Mouse (Mus musculus) limb, embryonic 11.5 days (tissue): Measurements from ENCODE around the gene Eif5a. TPM values are rescaled to one million over a fixed set of nuclear protein-coding genes. Genes with fewer than 3 reads are reported as not detected.

ENCODE experiments used
- ATAC-seq: fragments of 200-750 bp; cut with Nextera tagmentation; 2 replicates; pipeline ENCODE4 v1.8.0; 2017; ENCODE audit warnings: low read depth; ENCODE audit not compliant: insufficient number of reproducible peaks, low FRiP score, low TSS enrichment
- DNase-seq: peaks from one replicate; pipeline ENCODE4 v3.0.0-alpha.2; 2015; ENCODE audit warnings: low spot score
- H3K27ac ChIP-seq: fragments of 300-500 bp; sonication (generic); replicated peaks from 2 replicates; pipeline ENCODE4 v1.5.1; 2014; ENCODE audit warnings: low read depth, mild to moderate bottlenecking, low read length
- H3K27me3 ChIP-seq: fragments of 300-500 bp; sonication (generic); 2 replicates; pipeline ENCODE4 v1.6.1; 2014; ENCODE audit warnings: mild to moderate bottlenecking, low read length, mixed read lengths; ENCODE audit not compliant: control insufficient read depth, insufficient read depth
- H3K36me3 ChIP-seq: fragments of 300-500 bp; sonication (generic); 2 replicates; pipeline ENCODE4 v1.6.1; 2014; ENCODE audit warnings: mild to moderate bottlenecking, low read length, moderate library complexity, mixed read lengths; ENCODE audit not compliant: control insufficient read depth, insufficient read depth
- H3K4me1 ChIP-seq: fragments of 300-500 bp; sonication (generic); 2 replicates; pipeline ENCODE4 v1.6.1; 2014; ENCODE audit warnings: low read length, mixed read lengths; ENCODE audit not compliant: control insufficient read depth, insufficient read depth
- H3K4me2 ChIP-seq: fragments of 300-500 bp; sonication (generic); 2 replicates; pipeline ENCODE4 v1.6.1; 2014; ENCODE audit warnings: low read depth, mild to moderate bottlenecking, moderate library complexity; ENCODE audit not compliant: severe bottlenecking
- H3K4me3 ChIP-seq: fragments of 300-500 bp; sonication (generic); 2 replicates; pipeline ENCODE4 v1.5.1; 2014; ENCODE audit warnings: low read depth, low read length
- H3K9ac ChIP-seq: fragments of 300-500 bp; sonication (generic); 2 replicates; pipeline ENCODE4 v1.6.1; 2014; ENCODE audit warnings: mild to moderate bottlenecking, low read length
- H3K9me3 ChIP-seq: fragments of 300-500 bp; sonication (generic); 2 replicates; pipeline ENCODE4 v1.6.1; 2016; ENCODE audit warnings: low read length; ENCODE audit not compliant: control insufficient read depth
- WGBS: fragments of 180-500 bp; shearing (Covaris S2); extraction: QIAGEN DNeasy Blood & Tissue Kit; methylation state at CpG from one replicate; pipeline ENCODE4 v1.1.7; 2014; 5-methylcytosine and 5-hydroxymethylcytosine counted together
- polyA plus RNA-seq: library from polyadenylated mRNA; unstranded; fragments of >200 nt; fragmentation: Nextera tagmentation; extraction: Ambion mirVana; gene quantifications from 2 replicates; pipeline ENCODE4 v1.2.1, GENCODE M21; 2014

Eif5a gene
- polyA plus RNA-seq, 1 experiment from 2014 or later, result 2,370 TPM

GRCm38 (mm10) chr11:69883066-69883465, 38.7 kb downstream of the Eif5a start:
- ATAC-seq, result no peak
- Histone ChIP-seq H3K4me3 (no peak overlapping the region), H3K27ac (no peak overlapping the region), H3K4me2 (no peak overlapping the region), H3K4me1 (peaks cover 12% of the 10 kb centered on the region), H3K9ac (no peak overlapping the region), H3K9me3 (no peaks in the 10 kb centered on the region), H3K36me3 (no peaks in the 10 kb centered on the region), H3K27me3 (no peaks in the 10 kb centered on the region)
- 60% methylated on average over 4 of the region's 4 CpGs for WGBS
- peak; percentile 57 for DNase-seq

GRCm38 (mm10) chr11:69881787-69882670, 39.7 kb downstream of the Eif5a start:
- WGBS, result 62% methylated on average over 21 of the region's 21 CpGs
- Histone ChIP-seq H3K4me1 (peaks cover 12% of the 10 kb centered on the region), H3K9me3 (no peaks in the 10 kb centered on the region), H3K4me3 (peak overlapping the region; percentile 38), H3K36me3 (no peaks in the 10 kb centered on the region), H3K4me2 (peak overlapping the region; percentile 83), H3K27me3 (no peaks in the 10 kb centered on the region), H3K27ac (no peak overlapping the region), H3K9ac (peak overlapping the region; percentile 32)
- DNase-seq (no peak), ATAC-seq (no peak)

- peak; percentile 86 for DNase-seq
- Histone ChIP-seq H3K27ac (peak within 1 kb of the TSS; percentile 30), H3K27me3 (no peaks in the 10 kb centered on the region), H3K4me3 (peak within 1 kb of the TSS; percentile 38), H3K9ac (peak within 1 kb of the TSS; percentile 32), H3K36me3 (no peaks in the 10 kb centered on the region), H3K9me3 (no peaks in the 10 kb centered on the region), H3K4me2 (peak within 1 kb of the TSS; percentile 83), H3K4me1 (peaks cover 12% of the 10 kb centered on the region)
- under 1% methylated on average over 44 of the region's 46 CpGs for WGBS
- ATAC-seq, result peak; percentile 83
Measured at GRCm38 (mm10) chr11:69880853-69881603, 40.7 kb downstream of the Eif5a start, which contains the start of gene Kctd11. Gene Kctd11, minus strand, starts transcription at chr11:69881406.

GRCm38 (mm10) chr11:69880506-69880852, 41.3 kb downstream of the Eif5a start:
- peak overlapping the region; percentile 32 for H3K9ac ChIP-seq
- no peaks in the 10 kb centered on the region for H3K27me3 ChIP-seq
- H3K4me3 ChIP-seq, result peak overlapping the region; percentile 38
- peak overlapping the region; percentile 30 for H3K27ac ChIP-seq
- DNase-seq (peak; percentile 83), ATAC-seq (peak; percentile 46)
- H3K9me3 ChIP-seq, result no peaks in the 10 kb centered on the region
- WGBS, result under 1% methylated on average over 18 of the region's 18 CpGs
- peak overlapping the region; percentile 83 for H3K4me2 ChIP-seq
- H3K4me1 ChIP-seq, result peaks cover 12% of the 10 kb centered on the region
- H3K36me3 ChIP-seq, result no peaks in the 10 kb centered on the region

- Histone ChIP-seq H3K9ac (peak overlapping the region; percentile 32; the same call in 1 of the 2 replicates), H3K27me3 (no peaks in the 10 kb centered on the region), H3K9me3 (no peaks in the 10 kb centered on the region), H3K4me3 (peak overlapping the region; percentile 38), H3K27ac (no peak overlapping the region), H3K4me1 (peaks cover 12% of the 10 kb centered on the region), H3K4me2 (peak overlapping the region; percentile 83), H3K36me3 (no peaks in the 10 kb centered on the region)
- 54% methylated on average over 15 of the region's 15 CpGs for WGBS
- DNase-seq, result no peak
- ATAC-seq, result no peak
Measured at GRCm38 (mm10) chr11:69879711-69880110, 42.0 kb downstream of the Eif5a start.

- H3K27me3 ChIP-seq, result no peaks in the 10 kb centered on the region
- H3K4me3 ChIP-seq, result no peak overlapping the region; the same call in 1 of the 2 replicates
- H3K36me3 ChIP-seq, result no peaks in the 10 kb centered on the region
- no peak for ATAC-seq
- no peak overlapping the region for H3K27ac ChIP-seq
- H3K4me1 ChIP-seq, result peaks cover 12% of the 10 kb centered on the region
- 93% methylated on average over 6 of the region's 6 CpGs for WGBS
- no peak for DNase-seq
- peak overlapping the region; percentile 83; the same call in 1 of the 2 replicates for H3K4me2 ChIP-seq
- H3K9ac ChIP-seq, result no peak overlapping the region
- no peaks in the 10 kb centered on the region for H3K9me3 ChIP-seq
Measured at GRCm38 (mm10) chr11:69878952-69879351, 42.8 kb downstream of the Eif5a start.

GRCm38 (mm10) chr11:69878399-69878798, 43.4 kb downstream of the Eif5a start:
- H3K4me2 ChIP-seq, result 0 out of 2 replicates have a peak overlapping the region, but pooled peaks have one; percentile 2
- DNase-seq (no peak), ATAC-seq (no peak)
- H3K4me3 ChIP-seq, result no peak overlapping the region
- no peaks in the 10 kb centered on the region for H3K36me3 ChIP-seq
- H3K27ac ChIP-seq, result no peak overlapping the region
- H3K27me3 ChIP-seq, result no peaks in the 10 kb centered on the region
- H3K4me1 ChIP-seq, result peaks cover 12% of the 10 kb centered on the region
- 80% methylated on average over 3 of the region's 3 CpGs for WGBS
- H3K9ac ChIP-seq, result no peak overlapping the region
- H3K9me3 ChIP-seq, result no peaks in the 10 kb centered on the region

GRCm38 (mm10) chr11:69877878-69878277, 43.9 kb downstream of the Eif5a start, which contains the start of gene Tmem95:
Gene Tmem95, minus strand, starts transcription at chr11:69878018.
- Histone ChIP-seq H3K36me3 (no peaks in the 10 kb centered on the region), H3K9ac (no peak within 1 kb of the TSS), H3K4me3 (no peak within 1 kb of the TSS), H3K4me1 (peaks cover 12% of the 10 kb centered on the region), H3K9me3 (no peaks in the 10 kb centered on the region), H3K27ac (no peak within 1 kb of the TSS), H3K4me2 (peak within 1 kb of the TSS; percentile 26; the same call in 1 of the 2 replicates), H3K27me3 (no peaks in the 10 kb centered on the region)
- ATAC-seq (no peak), DNase-seq (no peak)
- 91% methylated on average over 11 of the region's 11 CpGs for WGBS
